Mouse (Mus musculus) urinary bladder, adult 2 months (tissue): ENCODE data around the gene Endod1. TPM values are rescaled to one million over a fixed set of nuclear protein-coding genes. Genes with fewer than 3 reads are reported as not detected.

Experiments
- DNase-seq: peaks from one replicate; pipeline ENCODE4 v3.0.0; 2022; ENCODE audit warnings: low spot score
- polyA plus RNA-seq: library from polyadenylated mRNA; depleted of rRNA; stranded (reverse); fragments of >200 nt; gene quantifications from 2 replicates; pipeline ENCODE4 v1.2.3, GENCODE M21; 2012; rRNA removed

The Endod1 gene
- polyA plus RNA-seq, 1 experiment, result 44.1 TPM

DNA sequence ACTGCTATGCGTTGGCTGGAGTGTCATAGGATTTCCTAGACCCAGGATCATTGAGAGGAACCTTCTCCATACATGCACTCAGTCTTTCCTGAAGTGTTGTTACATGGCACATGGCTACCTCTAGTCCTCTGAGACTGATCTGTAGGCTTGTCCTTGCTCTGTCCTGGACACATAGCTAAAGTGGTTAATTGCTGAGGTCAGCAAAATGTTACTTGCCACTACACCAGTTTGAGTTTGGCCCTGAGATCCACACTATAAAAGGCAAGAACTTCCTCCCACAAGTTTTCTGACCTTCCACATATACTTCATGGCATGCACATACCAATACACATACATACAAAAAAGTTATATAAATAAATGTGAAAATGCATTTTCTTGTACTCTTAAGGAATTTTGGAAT is 64.7 kb downstream of the Endod1 start:
- no peak for DNase-seq

DNA sequence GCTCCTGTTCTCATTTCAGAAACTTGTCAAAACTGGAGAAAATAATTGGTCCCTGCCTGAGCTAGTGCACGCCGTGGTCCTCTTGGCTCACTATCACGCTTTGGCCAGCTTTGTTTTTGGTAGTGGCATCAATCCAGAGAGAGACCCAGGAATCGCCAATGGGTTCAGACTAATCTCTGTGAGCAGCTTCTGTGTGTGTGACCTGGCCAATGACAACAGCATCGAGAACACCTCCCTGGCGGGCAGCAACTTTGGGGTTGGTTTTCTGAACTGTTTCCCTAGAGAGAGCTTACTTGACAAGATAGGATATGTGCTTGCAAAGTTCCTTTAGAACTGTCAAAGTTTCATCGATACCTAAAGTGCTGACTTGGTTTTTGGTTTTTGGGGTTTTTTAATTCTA is 66.8 kb downstream of the Endod1 start:
- no peak for DNase-seq

GRCm38 (mm10) chr9:14313968-14314367 is 67.3 kb downstream of the Endod1 start:
- DNase-seq, result no peak

DNA sequence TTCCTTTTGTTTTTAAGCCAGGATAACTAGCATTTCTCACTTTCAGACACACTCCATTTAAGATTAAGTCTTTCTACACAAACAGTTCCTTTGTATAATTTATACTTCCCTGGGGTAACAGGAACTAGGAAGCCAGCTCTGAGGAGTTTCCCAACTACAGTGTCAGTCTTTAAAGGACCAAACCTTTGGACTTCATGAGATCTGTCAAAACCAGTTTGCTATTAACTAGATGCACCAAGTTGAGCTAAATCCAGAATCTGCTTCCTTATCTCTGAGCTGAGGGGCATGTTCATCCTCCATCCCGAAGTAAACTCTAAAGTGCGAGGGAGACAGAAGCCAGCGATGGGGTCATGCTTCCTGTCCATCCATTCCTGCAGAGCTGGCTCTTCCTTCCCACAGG is 74.0 kb downstream of the Endod1 start:
- DNase-seq, result no peak

DNA sequence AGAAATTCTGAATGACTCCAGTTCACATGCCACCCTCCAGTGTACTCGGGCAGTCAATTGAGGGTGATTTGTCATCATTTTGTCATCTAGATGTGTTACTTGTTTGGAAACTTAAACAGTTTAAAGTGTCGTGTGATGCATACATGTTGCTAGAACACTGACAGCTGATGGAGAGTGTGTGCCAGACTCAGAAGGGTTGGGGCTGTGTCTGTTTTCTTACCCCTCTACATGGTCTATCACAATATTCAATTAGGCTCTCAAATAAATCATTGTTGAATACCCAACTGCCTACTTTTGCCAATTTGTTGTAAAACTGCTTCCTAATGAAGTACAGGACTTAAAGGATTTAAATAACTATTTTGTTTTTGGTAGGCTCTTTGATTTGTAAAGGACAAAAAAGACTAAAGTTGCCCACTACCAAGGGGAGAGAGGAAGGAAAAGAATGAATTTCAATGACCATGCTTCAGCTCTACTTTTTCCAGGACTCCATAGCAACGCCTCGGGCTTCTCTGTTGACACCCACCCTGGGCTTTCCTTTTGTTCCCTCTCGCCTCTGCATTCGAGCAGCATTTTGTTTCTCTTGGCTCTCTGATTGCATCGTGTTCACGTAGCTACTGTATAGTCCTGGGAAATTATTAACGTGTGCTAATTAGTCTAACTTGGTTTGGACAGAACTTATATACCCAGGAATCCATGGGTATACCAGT is 76.9 kb downstream of the Endod1 start:
- DNase-seq, result no peak

Other genes with a start within 250 kb of the Endod1 start
- gene Sesn3, start 106.4 kb downstream of the Endod1 start, polyA plus RNA-seq, result 11.9 and 18.5 TPM in 2 replicates
- gene Kdm4d, start 119.0 kb upstream of the Endod1 start, polyA plus RNA-seq, result 0.19 and 0.27 TPM in 2 replicates
- 107 and 118 TPM in 2 replicates for gene Cwc15, start 119.1 kb upstream of the Endod1 start, polyA plus RNA-seq